29 mouse cellular contexts compared by ENCODE assay signal in genomic region chr12:17641269-17641668, GRCm38 (mm10). TPM values are rescaled to one million over a fixed set of nuclear protein-coding genes. Genes with fewer than 3 reads are reported as not detected.
A peak's percentile ranks its signal among the peaks of the same experiment; 100 is the strongest.
DNase-seq lines count a peak whose midpoint lies in the region; ATAC-seq and TF ChIP-seq lines count a peak whose summit lies in the region.
"Had no signal": no experiment of that assay in that cellular context is flagged by ENCODE, and none has a peak within 500 bp of the region (broad histone marks: within the 10 kb centered on the region; RNA-seq: fewer than 3 reads in every experiment).

No protein-coding gene starts in this region.

- H3K9ac ChIP-seq in kidney, postnatal 0 days (ENCODE audit: low read depth, low read length), result no peak overlapping the region
- no peak overlapping the region for H3K9ac ChIP-seq in intestine, embryonic 16.5 days (ENCODE audit: low read depth, low read length)
- H3K9ac ChIP-seq in forebrain, embryonic 16.5 days (replicated peaks; ENCODE audit: low read depth, low read length), result no peak overlapping the region
- H3K9ac ChIP-seq: embryonic facial prominence, embryonic 13.5 days; forebrain, embryonic 12.5 days; forebrain, embryonic 15.5 days; hindbrain, embryonic 14.5 days had no signal

- H3K4me3 ChIP-seq in kidney, postnatal 0 days (replicated peaks; ENCODE audit: low read depth, low read length), result no peak overlapping the region
- no peak overlapping the region for H3K4me3 ChIP-seq in kidney, adult 2 months (ENCODE audit: insufficient read depth, low read depth, low read length)
- H3K4me3 ChIP-seq in intestine, embryonic 16.5 days (ENCODE audit: low read length), result no peak overlapping the region
- H3K4me3 ChIP-seq in forebrain, embryonic 16.5 days (replicated peaks; ENCODE audit: low read length), result no peak overlapping the region
- H3K4me3 ChIP-seq: embryonic facial prominence, embryonic 10.5 days; embryonic facial prominence, embryonic 13.5 days; erythroblast, embryonic 14.5 days; forebrain, embryonic 12.5 days; forebrain, embryonic 15.5 days; hindbrain, embryonic 10.5 days had no signal

- WGBS in kidney, postnatal 0 days, result 58% methylated on average over 4 of the region's 4 CpGs
- WGBS in kidney, adult 2 months, result 47% methylated on average over 4 of the region's 4 CpGs
- WGBS in intestine, embryonic 16.5 days, result 76% methylated on average over 4 of the region's 4 CpGs
- WGBS in forebrain, embryonic 16.5 days, result 92% methylated on average over 4 of the region's 4 CpGs

- ATAC-seq in kidney, postnatal 0 days (replicated peaks; ENCODE audit: low FRiP score, low read depth), result 0 out of 2 replicates have a peak, but pooled peaks have one; percentile 30
- ATAC-seq in granulocyte monocyte progenitor cell, adult 5-6 weeks (replicated peaks; ENCODE audit: poor library complexity, severe bottlenecking), result peak; percentile 37
- peak; percentile 49; the same call in 1 of the 2 replicates for ATAC-seq in intestine, embryonic 16.5 days
- no peak for ATAC-seq in forebrain, embryonic 16.5 days
- ATAC-seq: activated CD4-positive, CD25-positive, alpha-beta regulatory T cell, adult 4 months; CD4-positive, CD25-positive, alpha-beta regulatory T cell, adult 4 months; forebrain, embryonic 15.5 days; hindbrain, postnatal 0 days; inflammation-experienced regulatory T-cells, adult 6 months had no signal

- no peaks in the 10 kb centered on the region for H3K36me3 ChIP-seq in kidney, postnatal 0 days (ENCODE audit: insufficient read depth, low read length)
- H3K36me3 ChIP-seq in kidney, adult 2 months (ENCODE audit: control insufficient read depth, insufficient read depth, low read length), result no peaks in the 10 kb centered on the region
- no peaks in the 10 kb centered on the region for H3K36me3 ChIP-seq in intestine, embryonic 16.5 days (ENCODE audit: control insufficient read depth, insufficient read depth, low read length)
- no peaks in the 10 kb centered on the region for H3K36me3 ChIP-seq in forebrain, embryonic 16.5 days (ENCODE audit: control insufficient read depth, insufficient read depth)
- H3K36me3 ChIP-seq: embryonic facial prominence, embryonic 10.5 days; embryonic facial prominence, embryonic 13.5 days; forebrain, embryonic 12.5 days; forebrain, embryonic 15.5 days; hindbrain, embryonic 10.5 days had no signal

- no peaks in the 10 kb centered on the region for H3K27me3 ChIP-seq in kidney, postnatal 0 days (ENCODE audit: insufficient read depth, low read length)
- no peaks in the 10 kb centered on the region for H3K27me3 ChIP-seq in kidney, adult 2 months (replicated peaks; ENCODE audit: control insufficient read depth, insufficient read depth, low read length)
- no peaks in the 10 kb centered on the region for H3K27me3 ChIP-seq in intestine, embryonic 16.5 days (replicated peaks; ENCODE audit: control insufficient read depth, insufficient read depth, low read length)
- no peaks in the 10 kb centered on the region for H3K27me3 ChIP-seq in forebrain, embryonic 16.5 days (replicated peaks; ENCODE audit: control insufficient read depth, insufficient read depth, low read length)
- H3K27me3 ChIP-seq: embryonic facial prominence, embryonic 13.5 days; forebrain, embryonic 12.5 days; forebrain, embryonic 15.5 days had no signal

- no peak for TF ChIP-seq CTCF in kidney, postnatal 0 days (IDR thresholded peaks at IDR 0.05; ENCODE audit: low read depth)
- TF ChIP-seq CTCF in kidney, adult 2 months (conservative IDR thresholded peaks at IDR 0.05; ENCODE audit: insufficient read depth, insufficient read length, low read depth, low read length), result no peak

- H3K9me3 ChIP-seq in kidney, postnatal 0 days (replicated peaks; ENCODE audit: low read length), result no peaks in the 10 kb centered on the region
- no peaks in the 10 kb centered on the region for H3K9me3 ChIP-seq in intestine, embryonic 16.5 days (ENCODE audit: control insufficient read depth, low read length)
- H3K9me3 ChIP-seq in forebrain, embryonic 16.5 days (ENCODE audit: control insufficient read depth, low read length), result no peaks in the 10 kb centered on the region
- H3K9me3 ChIP-seq: embryonic facial prominence, embryonic 13.5 days; forebrain, embryonic 12.5 days; forebrain, embryonic 15.5 days; hindbrain, embryonic 10.5 days had no signal

- TF ChIP-seq POLR2A in kidney, adult 2 months (IDR thresholded peaks at IDR 0.05; ENCODE audit: low read depth, low read length), result no peak

- H3K4me2 ChIP-seq in kidney, postnatal 0 days (ENCODE audit: low read length), result no peak overlapping the region
- no peak overlapping the region for H3K4me2 ChIP-seq in intestine, embryonic 16.5 days (ENCODE audit: low read depth, low read length)
- H3K4me2 ChIP-seq in forebrain, embryonic 16.5 days (ENCODE audit: low read length), result no peak overlapping the region
- H3K4me2 ChIP-seq: embryonic facial prominence, embryonic 13.5 days; forebrain, embryonic 12.5 days; forebrain, embryonic 15.5 days; heart, embryonic 11.5 days; hindbrain, embryonic 14.5 days had no signal

- DNase-seq in kidney, postnatal 0 days (ENCODE audit: low spot score), result no peak
- DNase-seq in kidney, adult 2 months, result no peak
- DNase-seq in cerebellum, adult 9-11 months, result no peak
- DNase-seq in liver, result no peak
- DNase-seq: adrenal gland, postnatal 10 days; adrenal gland, postnatal 36 days; cerebellum, adult 18-20 months; cerebellum, adult 9-10 months; cerebellum, postnatal 25 days; embryo, embryonic 11 days; gastrocnemius, postnatal 10 days; gastrocnemius, postnatal 36 days; heart, adult 11 months; heart, postnatal 36 days had no signal

- no peaks in the 10 kb centered on the region for H3K4me1 ChIP-seq in kidney, postnatal 0 days (replicated peaks; ENCODE audit: insufficient read depth, low read length)
- no peaks in the 10 kb centered on the region for H3K4me1 ChIP-seq in kidney, adult 2 months (ENCODE audit: control insufficient read depth, insufficient read depth, low read length)
- no peaks in the 10 kb centered on the region for H3K4me1 ChIP-seq in intestine, embryonic 16.5 days (ENCODE audit: control insufficient read depth, insufficient read depth, low read length)
- H3K4me1 ChIP-seq in forebrain, embryonic 16.5 days (replicated peaks; ENCODE audit: control insufficient read depth, insufficient read depth, low read length), result peaks cover 3% of the 10 kb centered on the region; the same call in 1 of the 2 replicates
- H3K4me1 ChIP-seq: embryonic facial prominence, embryonic 10.5 days; embryonic facial prominence, embryonic 13.5 days; forebrain, embryonic 12.5 days had no signal

- no peak overlapping the region for H3K27ac ChIP-seq in kidney, postnatal 0 days
- H3K27ac ChIP-seq in kidney, adult 2 months (ENCODE audit: insufficient read depth, low read depth, low read length), result no peak overlapping the region
- H3K27ac ChIP-seq in intestine, embryonic 16.5 days (ENCODE audit: low read length), result no peak overlapping the region
- no peak overlapping the region for H3K27ac ChIP-seq in forebrain, embryonic 16.5 days (ENCODE audit: low read length)
- H3K27ac ChIP-seq: embryonic facial prominence, embryonic 10.5 days; embryonic facial prominence, embryonic 13.5 days; forebrain, embryonic 12.5 days; forebrain, embryonic 15.5 days; hindbrain, embryonic 10.5 days; hindbrain, embryonic 14.5 days; hindbrain, postnatal 0 days had no signal

RNA-seq across cellular contexts. Expression of gene Hpcal1, which starts 49.4 kb away (rescaled TPM):
- 70.6 and 71.0 TPM in 2 replicates for polyA plus RNA-seq in kidney, postnatal 0 days (2015; fragmentation: Nextera tagmentation; extraction: Ambion mirVana)
- polyA plus RNA-seq in kidney, adult 2 months (2012; rRNA removed), result 128 and 144 TPM in 2 replicates
- 58.9 and 59.4 TPM in 2 replicates for total RNA-seq in granulocyte monocyte progenitor cell, adult 5-6 weeks (2014; fragmentation: Nextera tagmentation)
- 19.6 and 21.7 TPM in 2 replicates for total RNA-seq in granulocyte monocyte progenitor cell, adult 5-6 weeks (2017)
- 48.7 and 50.3 TPM in 2 replicates for polyA plus RNA-seq in intestine, embryonic 16.5 days (2015; fragmentation: Nextera tagmentation; extraction: Ambion mirVana)
- 34.6 and 47.1 TPM in 2 replicates for polyA plus RNA-seq in forebrain, embryonic 16.5 days (2015; fragmentation: Nextera tagmentation; extraction: Ambion mirVana)
